Mouse (Mus musculus) thymus, postnatal 36 days (tissue): Measurements from ENCODE around the gene Tmeff2.
A peak's percentile ranks its signal among the peaks of the same experiment; 100 is the strongest.

Experiments
- DNase-seq, 2 experiments: peaks; one replicate each; pipeline ENCODE4 v3.0.0; 2022; ENCODE audit warnings: mixed read lengths in 2 of 2

The Tmeff2 gene

GRCm38 (mm10) chr1:50980591-50980990 lies 80.1 kb downstream of the Tmeff2 start:
- no peak for DNase-seq

GRCm38 (mm10) chr1:50981151-50981828 lies 80.8 kb downstream of the Tmeff2 start:
- DNase-seq, result no peak

GRCm38 (mm10) chr1:50990661-50991060 lies 90.2 kb downstream of the Tmeff2 start:
- no peak for DNase-seq

GRCm38 (mm10) chr1:50994505-50994904 lies 94.1 kb downstream of the Tmeff2 start:
- DNase-seq, result no peak

- DNase-seq, result no peak
Observed at GRCm38 (mm10) chr1:50999793-51000192, 99.3 kb downstream of the Tmeff2 start.

- DNase-seq, result no peak
Observed at GRCm38 (mm10) chr1:51008344-51008743, 107.9 kb downstream of the Tmeff2 start.

GRCm38 (mm10) chr1:51040249-51040648 lies 139.8 kb downstream of the Tmeff2 start:
- no peak for DNase-seq

GRCm38 (mm10) chr1:51044810-51045209 lies 144.4 kb downstream of the Tmeff2 start:
- DNase-seq, result no peak

- DNase-seq, result no peak
Observed at GRCm38 (mm10) chr1:51064549-51064948, 164.1 kb downstream of the Tmeff2 start.

GRCm38 (mm10) chr1:51065652-51066051 lies 165.2 kb downstream of the Tmeff2 start:
- DNase-seq, result no peak

GRCm38 (mm10) chr1:51068814-51069213 lies 168.4 kb downstream of the Tmeff2 start:
- no peak for DNase-seq

GRCm38 (mm10) chr1:51069288-51069687 lies 168.8 kb downstream of the Tmeff2 start:
- no peak for DNase-seq

- DNase-seq, result no peak
Observed at GRCm38 (mm10) chr1:51074076-51074475, 173.6 kb downstream of the Tmeff2 start.

GRCm38 (mm10) chr1:51075785-51076771 lies 175.6 kb downstream of the Tmeff2 start:
- DNase-seq, result no peak

GRCm38 (mm10) chr1:51088921-51089320 lies 188.5 kb downstream of the Tmeff2 start:
- no peak for DNase-seq

GRCm38 (mm10) chr1:51089803-51090202 lies 189.4 kb downstream of the Tmeff2 start:
- DNase-seq, result no peak

- no peak for DNase-seq
Observed at GRCm38 (mm10) chr1:51090212-51090761, 189.8 kb downstream of the Tmeff2 start.

GRCm38 (mm10) chr1:51094713-51095112 lies 194.3 kb downstream of the Tmeff2 start:
- no peak for DNase-seq

GRCm38 (mm10) chr1:51096848-51097598 lies 196.6 kb downstream of the Tmeff2 start:
- no peak for DNase-seq

- no peak for DNase-seq
Observed at GRCm38 (mm10) chr1:51101034-51101590, 200.7 kb downstream of the Tmeff2 start.

GRCm38 (mm10) chr1:51104698-51105097 lies 204.3 kb downstream of the Tmeff2 start:
- DNase-seq, result peak; percentile 5 to 31

- no peak for DNase-seq
Observed at GRCm38 (mm10) chr1:51106401-51106920, 206.0 kb downstream of the Tmeff2 start.
